Mouse (Mus musculus) liver, postnatal 0 days (tissue): ENCODE data around the gene Ppp4c. TPM values are rescaled to one million over a fixed set of nuclear protein-coding genes. Genes with fewer than 3 reads are reported as not detected.

Experiments
- ATAC-seq: fragments of 200-750 bp; cut with Nextera tagmentation; 2 replicates; pipeline ENCODE4 v1.8.0; 2017; ENCODE audit warnings: mild to moderate bottlenecking, moderate library complexity
- DNase-seq: peaks from one replicate; pipeline ENCODE4 v3.0.0-alpha.2; 2016
- H3K27ac ChIP-seq: fragments of 300-500 bp; sonication (generic); 2 replicates; pipeline ENCODE4 v1.5.1; 2014; ENCODE audit warnings: antibody characterized with exemption, moderate library complexity, mild to moderate bottlenecking, low read depth
- H3K27me3 ChIP-seq: fragments of 300-500 bp; sonication (generic); 2 replicates; pipeline ENCODE4 v1.6.1; 2014; ENCODE audit warnings: low read length, control low read depth, mixed read lengths; ENCODE audit not compliant: insufficient read depth
- H3K36me3 ChIP-seq: fragments of 300-500 bp; sonication (generic); replicated peaks from 2 replicates; pipeline ENCODE4 v1.6.1; 2014; ENCODE audit warnings: mild to moderate bottlenecking, control low read depth, low read length, moderate library complexity, mixed read lengths; ENCODE audit not compliant: insufficient read depth
- H3K4me1 ChIP-seq: fragments of 300-500 bp; sonication (generic); 2 replicates; pipeline ENCODE4 v1.6.1; 2014; ENCODE audit warnings: antibody characterized with exemption, mild to moderate bottlenecking, control low read depth; ENCODE audit not compliant: insufficient read depth
- H3K4me2 ChIP-seq: fragments of 300-500 bp; sonication (generic); 2 replicates; pipeline ENCODE4 v1.6.1; 2014; ENCODE audit warnings: low read depth, mild to moderate bottlenecking, low read length, moderate library complexity, mixed read lengths
- H3K4me3 ChIP-seq: fragments of 300-500 bp; sonication (generic); 2 replicates; pipeline ENCODE4 v1.5.1; 2014; ENCODE audit warnings: low read depth, low read length
- H3K9ac ChIP-seq: fragments of 300-500 bp; sonication (generic); replicated peaks from 2 replicates; pipeline ENCODE4 v1.6.1; 2014; ENCODE audit warnings: mild to moderate bottlenecking, moderate library complexity
- H3K9me3 ChIP-seq: fragments of 300-500 bp; sonication (generic); 2 replicates; pipeline ENCODE4 v1.6.1; 2016; ENCODE audit warnings: mild to moderate bottlenecking, control low read depth, low read length, mixed read lengths
- CTCF ChIP-seq: sonication (generic); IDR thresholded peaks from 2 replicates; pipeline ENCODE4 v1.5.1; 2016; ENCODE audit warnings: antibody characterized with exemption, low read depth
- EP300 ChIP-seq: IDR thresholded peaks from 2 replicates; pipeline ENCODE4 v1.6.1; 2016; ENCODE audit warnings: antibody characterized with exemption, low read depth, mild to moderate bottlenecking
- WGBS: fragments of 180-500 bp; shearing (Covaris S2); extraction: QIAGEN DNeasy Blood & Tissue Kit; methylation state at CpG from one replicate; pipeline ENCODE4 v1.1.7; 2014; ENCODE audit not compliant: insufficient replicate concordance; 5-methylcytosine and 5-hydroxymethylcytosine counted together
- polyA plus RNA-seq: library from polyadenylated mRNA; unstranded; fragments of >200 nt; fragmentation: Nextera tagmentation; extraction: Ambion mirVana; gene quantifications from 2 replicates; pipeline ENCODE4 v1.2.1, GENCODE M21; 2015

Ppp4c gene
- polyA plus RNA-seq, 1 experiment from 2014 or later, result 69.9 TPM

- peaks cover 28% of the 10 kb centered on the region for H3K4me1 ChIP-seq
- no peak for DNase-seq
- H3K9me3 ChIP-seq, result no peaks in the 10 kb centered on the region
- ATAC-seq, result no peak
- H3K9ac ChIP-seq, result no peak overlapping the region
- 50% methylated on average over 4 of the region's 4 CpGs for WGBS
- H3K27ac ChIP-seq, result peak overlapping the region; percentile 39; the same call in 1 of the 2 replicates
- no peaks in the 10 kb centered on the region for H3K27me3 ChIP-seq
- TF ChIP-seq EP300 (no peak), CTCF (no peak)
- H3K4me3 ChIP-seq, result no peak overlapping the region
- H3K4me2 ChIP-seq, result no peak overlapping the region
- peaks cover 43% of the 10 kb centered on the region for H3K36me3 ChIP-seq
Observed at GRCm38 (mm10) chr7:126794271-126794605, 1.9 kb upstream of the Ppp4c start.

- TF ChIP-seq CTCF (no peak), EP300 (no peak)
- Histone ChIP-seq H3K36me3 (peaks cover 49% of the 10 kb centered on the region), H3K9ac (no peak overlapping the region), H3K27ac (peak overlapping the region; percentile 39; the same call in 1 of the 2 replicates), H3K4me1 (peaks cover 28% of the 10 kb centered on the region), H3K4me3 (no peak overlapping the region), H3K9me3 (no peaks in the 10 kb centered on the region), H3K4me2 (no peak overlapping the region), H3K27me3 (no peaks in the 10 kb centered on the region)
- ATAC-seq, result no peak
- no peak for DNase-seq
- WGBS, result 71% methylated on average over 4 of the region's 4 CpGs
Observed at GRCm38 (mm10) chr7:126793456-126794270, 1.4 kb upstream of the Ppp4c start.

- TF ChIP-seq EP300 (no peak; the same call in 1 of the 2 replicates), CTCF (no peak)
- Histone ChIP-seq H3K9me3 (no peaks in the 10 kb centered on the region), H3K36me3 (peaks cover 57% of the 10 kb centered on the region), H3K4me1 (peaks cover 26% of the 10 kb centered on the region), H3K9ac (peak overlapping the region; percentile 92), H3K27me3 (no peaks in the 10 kb centered on the region), H3K27ac (peak overlapping the region; percentile 96), H3K4me3 (peak overlapping the region; percentile 86), H3K4me2 (peak overlapping the region; percentile 69)
- 22% methylated on average over 11 of the region's 11 CpGs for WGBS
- no peak for DNase-seq
- ATAC-seq, result peak; percentile 1
Observed at GRCm38 (mm10) chr7:126792721-126793443, 586 bp upstream of the Ppp4c start.

DNA sequence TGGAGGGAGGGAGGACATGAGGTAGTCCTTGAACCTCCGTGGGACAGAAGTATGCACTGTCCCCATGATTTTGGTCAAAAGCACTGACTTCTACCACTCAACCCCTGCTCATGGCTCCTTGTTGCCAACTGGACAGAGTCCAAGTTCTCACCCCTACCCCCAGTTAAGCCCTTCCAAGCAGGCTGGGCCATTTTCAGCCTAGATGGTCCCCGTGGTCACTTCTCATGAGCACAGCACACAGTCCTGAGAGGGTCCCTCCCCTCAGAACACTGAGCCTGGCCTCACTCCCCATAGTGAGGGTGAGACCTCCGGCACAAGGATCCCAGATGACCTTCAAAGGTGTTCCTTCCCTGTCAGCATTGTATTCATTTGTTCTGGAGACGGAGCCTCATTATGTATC is 3.2 kb downstream of the Ppp4c start:
- H3K4me3 ChIP-seq, result no peak overlapping the region
- H3K4me1 ChIP-seq, result peaks cover 13% of the 10 kb centered on the region
- H3K36me3 ChIP-seq, result peaks cover 63% of the 10 kb centered on the region
- TF ChIP-seq EP300, result no peak
- TF ChIP-seq CTCF, result no peak
- no peak overlapping the region for H3K9ac ChIP-seq
- 93% methylated on average over 4 of the region's 4 CpGs for WGBS
- ATAC-seq (no peak), DNase-seq (no peak)
- no peak overlapping the region for H3K27ac ChIP-seq
- H3K27me3 ChIP-seq, result no peaks in the 10 kb centered on the region
- H3K9me3 ChIP-seq, result no peaks in the 10 kb centered on the region
- H3K4me2 ChIP-seq, result no peak overlapping the region

DNA sequence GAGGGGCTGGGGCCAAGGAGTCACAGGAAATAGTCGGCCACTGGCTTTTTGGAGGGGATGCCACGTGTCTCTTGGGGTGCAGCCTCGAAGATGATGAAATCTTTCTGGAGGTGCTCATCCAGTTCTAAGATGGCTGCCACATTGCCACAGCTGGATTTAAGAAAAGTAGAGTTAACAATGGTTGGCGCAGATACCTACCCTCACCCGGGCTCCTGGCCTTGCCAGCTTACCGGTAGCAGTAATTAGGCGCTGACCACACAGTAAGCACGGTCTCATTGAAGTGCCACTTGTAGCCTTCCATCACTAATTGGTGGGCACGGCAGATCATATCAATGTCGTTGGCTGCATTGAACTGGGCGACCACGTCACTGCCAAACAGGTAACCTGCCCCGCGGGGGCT is 6.2 kb downstream of the Ppp4c start:
- Histone ChIP-seq H3K9me3 (no peaks in the 10 kb centered on the region), H3K4me3 (no peak overlapping the region), H3K9ac (no peak overlapping the region), H3K27me3 (no peaks in the 10 kb centered on the region), H3K4me2 (no peak overlapping the region), H3K36me3 (peaks cover 66% of the 10 kb centered on the region), H3K27ac (no peak overlapping the region), H3K4me1 (peaks cover 23% of the 10 kb centered on the region)
- 91% methylated on average over 14 of the region's 14 CpGs for WGBS
- no peak for TF ChIP-seq EP300
- no peak for TF ChIP-seq CTCF
- no peak for ATAC-seq
- no peak for DNase-seq

DNA sequence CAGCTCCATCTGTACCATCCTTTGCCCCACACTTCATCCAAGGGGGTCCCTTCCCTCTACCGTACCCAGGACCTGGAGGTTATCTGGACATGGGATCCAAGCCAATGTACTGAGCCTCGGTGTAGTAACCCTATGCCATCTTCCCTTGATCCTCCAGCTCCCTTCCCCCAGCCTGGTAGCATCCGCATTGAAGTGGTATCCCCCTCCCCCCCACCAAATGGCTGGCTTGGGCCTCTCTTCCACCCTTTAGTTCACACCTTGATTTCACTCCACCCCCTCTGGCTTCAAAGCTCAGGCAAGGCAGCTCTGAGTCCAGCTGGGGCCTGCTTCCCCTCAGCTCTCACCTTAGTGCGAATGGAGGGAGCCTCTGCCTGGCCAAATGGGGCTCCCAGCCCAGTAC is 7.2 kb downstream of the Ppp4c start:
- 91% methylated on average over 4 of the region's 4 CpGs for WGBS
- H3K4me3 ChIP-seq, result no peak overlapping the region
- peaks cover 63% of the 10 kb centered on the region for H3K36me3 ChIP-seq
- DNase-seq (no peak), ATAC-seq (no peak)
- TF ChIP-seq CTCF (no peak), EP300 (no peak)
- peaks cover 26% of the 10 kb centered on the region for H3K4me1 ChIP-seq
- no peaks in the 10 kb centered on the region for H3K9me3 ChIP-seq
- no peak overlapping the region for H3K27ac ChIP-seq
- H3K4me2 ChIP-seq, result no peak overlapping the region
- no peak overlapping the region for H3K9ac ChIP-seq
- no peaks in the 10 kb centered on the region for H3K27me3 ChIP-seq
